Mouse (Mus musculus) hindbrain, embryonic 15.5 days (tissue): ENCODE measurements around the gene Map10. TPM values are rescaled to one million over a fixed set of nuclear protein-coding genes. Genes with fewer than 3 reads are reported as not detected.

Experiments used
- ATAC-seq: fragments of 200-750 bp; cut with Nextera tagmentation; 2 replicates; pipeline ENCODE4 v1.8.0; 2017; ENCODE audit warnings: low read depth, moderate number of reproducible peaks, moderate TSS enrichment; ENCODE audit not compliant: low FRiP score
- H3K27ac ChIP-seq: fragments of 300-500 bp; sonication (generic); replicated peaks from 2 replicates; pipeline ENCODE4 v1.5.1; 2015; ENCODE audit warnings: mild to moderate bottlenecking, inconsistent platforms
- H3K27me3 ChIP-seq: fragments of 300-500 bp; sonication (generic); 2 replicates; pipeline ENCODE4 v1.6.1; 2015; ENCODE audit warnings: control low read depth, inconsistent platforms
- H3K36me3 ChIP-seq: fragments of 300-500 bp; sonication (generic); 2 replicates; pipeline ENCODE4 v1.6.1; 2015; ENCODE audit warnings: control low read depth, inconsistent platforms
- H3K4me1 ChIP-seq: fragments of 300-500 bp; sonication (generic); replicated peaks from 2 replicates; pipeline ENCODE4 v1.6.1; 2015; ENCODE audit warnings: control low read depth, inconsistent platforms
- H3K4me2 ChIP-seq: fragments of 300-500 bp; sonication (generic); 2 replicates; pipeline ENCODE4 v1.6.1; 2015; ENCODE audit warnings: moderate library complexity, mild to moderate bottlenecking, inconsistent platforms
- H3K4me3 ChIP-seq: fragments of 300-500 bp; sonication (generic); 2 replicates; pipeline ENCODE4 v1.5.1; 2015; ENCODE audit warnings: mild to moderate bottlenecking, inconsistent platforms
- H3K9ac ChIP-seq: fragments of 300-500 bp; sonication (generic); 2 replicates; pipeline ENCODE4 v1.6.1; 2015; ENCODE audit warnings: inconsistent platforms
- H3K9me3 ChIP-seq: fragments of 300-500 bp; sonication (generic); 2 replicates; pipeline ENCODE4 v1.6.1; 2016; ENCODE audit warnings: control low read depth, inconsistent platforms
- WGBS: fragments of 180-500 bp; shearing (Covaris S2); methylation state at CpG from one replicate; pipeline ENCODE4 v1.1.7; 2015; 5-methylcytosine and 5-hydroxymethylcytosine counted together
- polyA plus RNA-seq: library from polyadenylated mRNA; unstranded; fragments of >200 nt; fragmentation: Nextera tagmentation; extraction: Ambion mirVana; gene quantifications from 2 replicates; pipeline ENCODE4 v1.2.1, GENCODE M21; 2015

The Map10 gene
- polyA plus RNA-seq, 1 experiment from 2014 or later, result 7.5 TPM

GRCm38 (mm10) chr8:125671371-125671770 lies 1.8 kb downstream of the Map10 start:
- H3K36me3 ChIP-seq, result peaks cover 10% of the 10 kb centered on the region; the same call in 1 of the 2 replicates
- no peaks in the 10 kb centered on the region for H3K27me3 ChIP-seq
- no peak overlapping the region for H3K4me3 ChIP-seq
- H3K9ac ChIP-seq, result no peak overlapping the region
- no peak overlapping the region for H3K4me2 ChIP-seq
- H3K4me1 ChIP-seq, result peaks cover 12% of the 10 kb centered on the region
- H3K9me3 ChIP-seq, result peaks cover 11% of the 10 kb centered on the region
- no peak for ATAC-seq
- WGBS, result 100% methylated on average over 5 of the region's 5 CpGs
- no peak overlapping the region for H3K27ac ChIP-seq

DNA sequence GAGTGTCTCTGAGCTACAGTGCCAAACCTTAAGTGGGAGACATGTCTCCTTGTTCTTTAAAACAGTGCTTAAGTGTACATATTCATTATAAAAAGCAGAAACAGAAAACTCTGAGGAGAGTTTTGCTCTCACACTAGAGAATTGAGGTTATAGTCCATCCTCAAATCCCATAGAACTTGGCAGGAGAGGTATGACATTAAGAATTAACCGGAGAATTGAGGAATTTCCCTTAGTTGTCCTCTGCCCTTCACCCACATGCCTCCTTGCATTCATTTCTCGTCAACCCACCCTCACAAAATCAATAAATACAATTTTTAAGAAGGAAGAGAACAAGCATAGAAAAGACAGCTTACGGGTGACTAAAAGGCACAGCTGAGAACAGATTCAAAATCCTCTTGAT lies 6.2 kb downstream of the Map10 start:
- 84% methylated on average over 3 of the region's 3 CpGs for WGBS
- no peak for ATAC-seq

GRCm38 (mm10) chr8:125677484-125677883 lies 7.9 kb downstream of the Map10 start:
- Histone ChIP-seq H3K9ac (no peak overlapping the region), H3K36me3 (no peaks in the 10 kb centered on the region), H3K4me2 (no peak overlapping the region), H3K4me3 (no peak overlapping the region), H3K4me1 (peaks cover 11% of the 10 kb centered on the region; the same call in 1 of the 2 replicates), H3K27ac (no peak overlapping the region), H3K9me3 (no peaks in the 10 kb centered on the region), H3K27me3 (no peaks in the 10 kb centered on the region)
- ATAC-seq, result no peak
- WGBS, result 97% methylated on average over 6 of the region's 6 CpGs

More for the DNA sequence above, 6.2 kb downstream of the Map10 start:
- H3K9ac ChIP-seq, result no peak overlapping the region
- peaks cover 10% of the 10 kb centered on the region for H3K9me3 ChIP-seq
- H3K4me1 ChIP-seq, result peaks cover 6% of the 10 kb centered on the region; the same call in 1 of the 2 replicates
- peaks cover 9% of the 10 kb centered on the region; the same call in 1 of the 2 replicates for H3K36me3 ChIP-seq
- no peak overlapping the region for H3K4me2 ChIP-seq
- H3K27ac ChIP-seq, result no peak overlapping the region
- H3K4me3 ChIP-seq, result no peak overlapping the region
- no peaks in the 10 kb centered on the region for H3K27me3 ChIP-seq

GRCm38 (mm10) chr8:125678854-125679648 lies 9.4 kb downstream of the Map10 start:
- ATAC-seq, result peak; percentile 84
- Histone ChIP-seq H3K36me3 (no peaks in the 10 kb centered on the region), H3K4me1 (peaks cover 11% of the 10 kb centered on the region; the same call in 1 of the 2 replicates), H3K4me3 (no peak overlapping the region), H3K9me3 (no peaks in the 10 kb centered on the region), H3K4me2 (no peak overlapping the region), H3K27me3 (no peaks in the 10 kb centered on the region), H3K9ac (no peak overlapping the region), H3K27ac (peak overlapping the region; percentile 32; the same call in 1 of the 2 replicates)
- WGBS, result 64% methylated on average over 8 of the region's 8 CpGs

DNA sequence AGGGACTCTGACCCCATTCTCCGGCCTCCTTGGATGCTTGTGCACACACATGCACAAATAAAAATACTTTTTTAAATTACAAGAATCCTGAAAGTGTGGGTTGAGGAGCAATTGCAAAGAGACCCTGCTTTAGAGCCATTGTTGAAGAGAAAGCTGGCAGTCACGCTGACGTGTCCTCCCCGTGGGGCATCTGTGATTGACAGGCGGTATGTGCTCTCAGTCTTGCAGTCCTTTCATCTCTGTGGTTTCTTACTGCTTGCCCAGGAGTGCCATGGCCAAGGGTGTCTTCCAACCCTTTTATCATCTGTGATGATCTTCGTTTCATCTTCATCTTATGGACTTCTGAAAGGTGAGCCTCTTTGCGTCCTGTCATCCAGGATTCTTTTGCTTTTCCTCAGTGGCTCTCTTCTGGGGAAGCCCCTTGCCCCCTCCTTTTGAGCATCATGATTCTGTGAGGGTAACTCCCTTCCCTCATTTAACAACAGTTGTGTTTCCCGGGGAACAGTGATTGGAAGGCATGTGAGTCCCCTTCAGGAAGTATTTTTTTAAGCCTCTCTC lies 11.3 kb downstream of the Map10 start:
- Histone ChIP-seq H3K4me2 (no peak overlapping the region), H3K27me3 (no peaks in the 10 kb centered on the region), H3K36me3 (no peaks in the 10 kb centered on the region), H3K9ac (no peak overlapping the region), H3K4me1 (peaks cover 18% of the 10 kb centered on the region), H3K4me3 (no peak overlapping the region), H3K27ac (no peak overlapping the region), H3K9me3 (no peaks in the 10 kb centered on the region)
- WGBS, result 44% methylated on average over 8 of the region's 8 CpGs
- ATAC-seq, result no peak

DNA sequence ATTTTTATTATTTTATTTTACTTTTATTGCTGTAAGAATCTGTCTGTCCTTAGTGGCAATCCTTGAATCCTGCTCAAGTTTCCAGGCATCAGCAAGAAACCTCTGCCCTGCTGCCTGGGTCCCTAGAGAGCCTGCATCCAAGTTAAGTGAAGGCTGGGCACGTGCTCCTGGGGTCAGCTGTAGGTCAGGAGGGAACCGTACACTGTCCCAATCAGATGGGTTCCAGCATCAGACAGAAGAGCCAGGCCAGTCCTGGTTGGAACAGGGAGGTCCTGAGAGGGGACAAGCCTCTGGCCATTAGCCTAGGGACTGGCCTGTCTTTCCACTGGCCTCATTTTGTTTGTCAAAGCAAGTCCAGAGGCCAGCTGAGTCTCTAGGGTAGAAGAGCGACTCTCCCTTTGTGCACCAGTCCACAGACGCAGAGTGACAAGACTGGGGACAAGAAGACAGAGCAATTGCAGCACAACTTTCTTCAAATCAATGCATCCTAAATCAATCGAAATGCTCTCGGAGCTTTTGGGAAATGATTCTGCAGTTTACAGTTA lies 15.7 kb downstream of the Map10 start:
- Histone ChIP-seq H3K4me3 (no peak overlapping the region), H3K27ac (no peak overlapping the region), H3K9ac (no peak overlapping the region), H3K9me3 (no peaks in the 10 kb centered on the region), H3K27me3 (no peaks in the 10 kb centered on the region), H3K36me3 (no peaks in the 10 kb centered on the region), H3K4me2 (no peak overlapping the region), H3K4me1 (peaks cover 17% of the 10 kb centered on the region; the same call in 1 of the 2 replicates)
- ATAC-seq, result no peak
- WGBS, result 67% methylated on average over 6 of the region's 6 CpGs

DNA sequence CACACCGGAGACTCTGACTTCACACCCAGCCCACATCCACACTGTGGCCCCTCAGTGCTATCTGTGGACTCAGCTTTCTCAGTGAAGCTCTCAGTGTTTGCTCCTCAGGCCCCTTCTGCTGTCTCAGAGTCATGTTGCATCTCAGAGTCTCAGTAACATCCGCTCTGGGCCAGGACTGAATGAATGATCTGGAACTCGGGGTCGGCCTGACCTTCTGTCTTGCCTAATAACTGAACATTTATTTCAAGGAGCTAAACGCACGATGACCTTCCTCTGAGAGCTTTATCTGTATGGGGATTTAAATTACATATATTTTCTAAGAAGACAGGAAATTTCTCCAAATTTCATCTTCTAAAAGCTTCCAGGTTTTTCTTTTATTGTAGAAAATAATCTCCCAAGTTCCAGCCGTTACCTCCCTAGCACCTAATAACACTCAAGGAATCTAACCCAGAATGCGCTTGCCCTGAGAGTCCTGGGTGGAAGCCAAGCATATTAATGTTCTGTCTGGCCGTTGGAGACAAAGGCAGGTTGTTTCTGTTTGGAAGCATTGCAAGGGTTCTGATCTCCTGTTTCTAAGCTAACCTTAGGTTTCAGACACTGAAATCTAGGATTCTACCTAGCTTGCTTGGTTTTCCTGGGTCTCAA lies 16.7 kb downstream of the Map10 start:
- Histone ChIP-seq H3K27me3 (no peaks in the 10 kb centered on the region), H3K27ac (no peak overlapping the region), H3K36me3 (no peaks in the 10 kb centered on the region), H3K9ac (no peak overlapping the region), H3K4me1 (peaks cover 10% of the 10 kb centered on the region; the same call in 1 of the 2 replicates), H3K4me2 (no peak overlapping the region), H3K9me3 (no peaks in the 10 kb centered on the region), H3K4me3 (no peak overlapping the region)
- 68% methylated on average over 9 of the region's 9 CpGs for WGBS
- no peak for ATAC-seq

DNA sequence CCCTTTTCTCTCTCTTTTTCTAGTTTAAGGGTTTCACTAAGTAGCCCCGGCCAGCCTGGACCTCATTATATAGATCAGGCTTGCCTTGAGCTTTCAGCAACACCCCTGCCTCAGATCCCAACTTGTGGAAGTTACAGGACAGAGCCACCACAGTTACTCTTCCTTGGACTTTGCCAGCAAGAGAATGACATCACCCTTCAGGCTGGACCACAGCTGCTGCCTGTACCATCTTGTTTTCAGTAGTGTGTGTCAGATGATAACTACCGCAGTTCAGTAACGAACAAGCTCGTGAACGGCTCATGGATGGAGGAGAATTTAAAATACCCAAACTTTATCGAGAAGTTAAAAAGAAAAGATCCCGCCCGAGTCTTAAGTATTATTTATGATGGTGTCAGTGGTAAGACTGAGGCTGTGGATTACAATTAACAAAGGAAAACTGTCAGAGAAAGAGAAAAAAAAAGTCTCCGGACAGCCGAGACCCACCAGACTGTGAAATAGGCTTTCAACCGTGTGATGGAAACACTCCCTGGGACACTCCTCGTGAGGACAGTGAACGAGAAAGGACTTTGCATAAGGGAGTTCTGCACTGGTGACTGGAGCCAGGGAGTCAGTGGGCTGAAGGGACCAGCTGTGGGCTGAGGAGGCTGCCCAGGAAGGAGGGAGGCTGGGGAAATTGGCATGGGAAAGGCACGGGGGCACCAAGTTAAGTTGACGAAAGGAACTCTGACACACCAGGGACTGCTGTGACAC lies 20.7 kb downstream of the Map10 start:
- no peak overlapping the region for H3K4me3 ChIP-seq
- no peaks in the 10 kb centered on the region for H3K9me3 ChIP-seq
- H3K4me2 ChIP-seq, result no peak overlapping the region
- peaks cover 7% of the 10 kb centered on the region; the same call in 1 of the 2 replicates for H3K4me1 ChIP-seq
- ATAC-seq, result peak; percentile 65; the same call in 1 of the 2 replicates
- WGBS, result 39% methylated on average over 15 of the region's 15 CpGs
- no peaks in the 10 kb centered on the region for H3K27me3 ChIP-seq
- H3K27ac ChIP-seq, result 0 out of 2 replicates have a peak overlapping the region, but pooled peaks have one; percentile 30
- no peak overlapping the region for H3K9ac ChIP-seq
- H3K36me3 ChIP-seq, result no peaks in the 10 kb centered on the region

- no peak for ATAC-seq
- 78% methylated on average over 3 of the region's 3 CpGs for WGBS
These were observed 21.3 kb downstream of the Map10 start for GRCm38 (mm10) chr8:125690961-125691360.

DNA sequence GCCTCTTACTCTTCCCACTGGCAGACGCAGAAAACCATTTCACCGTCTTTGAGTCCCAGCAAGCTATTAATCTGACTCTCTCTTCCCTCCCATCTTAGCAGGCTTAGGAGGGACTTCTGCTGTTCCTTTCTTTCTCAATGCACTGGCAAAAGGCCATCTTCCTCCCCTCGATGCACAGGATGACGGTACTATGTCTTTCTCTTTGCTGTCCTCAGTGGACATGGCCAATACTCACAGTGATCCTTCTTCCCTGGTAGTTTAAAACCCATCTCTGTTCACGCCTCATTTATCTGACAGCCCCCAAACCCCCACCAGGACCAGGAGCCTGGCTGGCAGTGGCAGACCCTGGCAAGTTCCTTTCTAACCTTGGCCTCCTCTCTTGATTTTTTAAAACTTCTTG lies 22.8 kb downstream of the Map10 start:
- ATAC-seq, result 0 out of 2 replicates have a peak, but pooled peaks have one; percentile 23
- WGBS, result 54% methylated on average over 5 of the region's 5 CpGs

More at GRCm38 (mm10) chr8:125690961-125691360, 21.3 kb downstream of the Map10 start:
- H3K9ac ChIP-seq, result no peak overlapping the region
- H3K4me2 ChIP-seq, result no peak overlapping the region
- no peak overlapping the region for H3K4me3 ChIP-seq
- H3K27me3 ChIP-seq, result no peaks in the 10 kb centered on the region
- H3K4me1 ChIP-seq, result peaks cover 3% of the 10 kb centered on the region; the same call in 1 of the 2 replicates
- H3K36me3 ChIP-seq, result no peaks in the 10 kb centered on the region
- H3K9me3 ChIP-seq, result no peaks in the 10 kb centered on the region
- H3K27ac ChIP-seq, result no peak overlapping the region

GRCm38 (mm10) chr8:125693197-125693596 lies 23.6 kb downstream of the Map10 start:
- Histone ChIP-seq H3K27me3 (no peaks in the 10 kb centered on the region), H3K9me3 (no peaks in the 10 kb centered on the region), H3K4me3 (no peak overlapping the region), H3K4me2 (no peak overlapping the region), H3K9ac (no peak overlapping the region), H3K27ac (no peak overlapping the region), H3K36me3 (no peaks in the 10 kb centered on the region), H3K4me1 (no peaks in the 10 kb centered on the region)
- ATAC-seq, result no peak
- WGBS, result 85% methylated on average over 3 of the region's 3 CpGs

More for the DNA sequence above, 22.8 kb downstream of the Map10 start:
- H3K27ac ChIP-seq, result no peak overlapping the region
- no peaks in the 10 kb centered on the region for H3K4me1 ChIP-seq
- no peak overlapping the region for H3K4me2 ChIP-seq
- no peak overlapping the region for H3K4me3 ChIP-seq
- H3K36me3 ChIP-seq, result no peaks in the 10 kb centered on the region
- no peak overlapping the region for H3K9ac ChIP-seq
- H3K27me3 ChIP-seq, result no peaks in the 10 kb centered on the region
- no peaks in the 10 kb centered on the region for H3K9me3 ChIP-seq
